Mouse (Mus musculus) frontal cortex, adult 2 months (tissue): Measurements from ENCODE around the gene Grik4. TPM values are rescaled to one million over a fixed set of nuclear protein-coding genes. Genes with fewer than 3 reads are reported as not detected.

Experiments
- DNase-seq, 2 experiments: peaks; one replicate each; pipeline ENCODE4 v3.0.0; 2022; ENCODE audit warnings: low spot score in 1 of 2; ENCODE audit errors: extremely low spot score in 1 of 2
- polyA plus RNA-seq: library from polyadenylated mRNA; depleted of rRNA; stranded (reverse); fragments of >200 nt; gene quantifications from 2 replicates; pipeline ENCODE4 v1.2.3, GENCODE M21; 2012; rRNA removed

Grik4 gene
- 10.4 and 11.6 TPM in 2 replicates for polyA plus RNA-seq

DNA sequence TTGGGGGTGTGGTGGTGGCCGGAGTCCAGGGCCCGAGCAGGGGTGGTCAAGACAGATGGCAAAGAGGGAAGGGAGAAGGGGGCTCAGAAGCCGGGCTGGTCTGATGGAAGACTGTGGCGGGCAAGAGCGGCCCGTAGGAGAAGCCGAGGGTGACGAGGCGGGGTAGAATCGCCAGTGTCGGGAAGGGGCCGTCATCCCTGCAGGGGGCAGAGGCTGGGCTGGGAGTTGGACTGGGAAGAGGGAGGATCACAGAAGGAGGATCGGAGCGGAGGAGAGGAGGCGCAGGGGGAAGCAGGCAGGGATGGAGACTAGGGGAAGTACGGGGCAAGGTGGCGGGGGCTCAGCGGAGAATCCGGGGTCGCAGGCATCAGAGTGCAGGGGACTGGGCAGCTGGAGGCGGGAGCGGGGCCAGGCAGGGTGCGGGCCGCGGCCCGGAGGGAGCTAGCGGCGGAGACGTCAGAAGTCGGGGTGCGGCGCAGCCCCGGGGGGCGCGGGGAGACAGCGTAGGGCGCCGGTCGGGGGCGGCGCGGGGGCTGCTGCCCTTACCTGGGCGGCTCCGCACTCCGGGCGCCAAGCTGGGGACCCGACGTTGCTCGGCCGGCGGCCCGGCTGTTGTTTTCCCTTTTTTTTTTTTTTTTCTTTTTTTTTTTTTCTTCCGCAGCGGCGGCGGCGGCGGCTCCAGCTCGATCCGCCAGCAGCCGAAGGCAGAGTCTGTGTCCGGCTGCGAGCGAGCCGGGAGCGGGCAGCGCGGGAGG, at the start of gene Grik4:
Grik4 (minus strand) TSS at position 713 of the 755 bp plus-strand sequence.
- peak in 1 of 2 experiments; percentile 33 for DNase-seq

DNA sequence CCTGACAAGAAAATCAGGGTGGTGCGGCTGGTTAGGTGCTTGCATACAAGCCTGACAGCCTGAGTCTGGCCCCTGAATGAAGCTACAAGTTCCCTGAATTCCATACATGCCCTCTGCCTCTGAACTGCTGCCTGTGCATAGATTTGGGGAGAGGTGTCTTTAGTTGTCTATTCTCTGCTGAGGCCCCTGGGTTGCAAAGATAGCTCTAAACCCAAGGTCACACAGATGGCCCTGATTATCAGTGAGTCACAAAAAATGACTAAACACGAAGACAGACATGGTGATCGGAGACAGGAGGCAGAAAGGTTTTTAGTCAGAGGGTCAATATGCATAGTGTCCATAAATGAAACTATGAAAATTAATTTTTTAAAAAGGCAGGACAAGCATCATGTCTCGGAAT, 49.4 kb upstream of the Grik4 start:
- no peak for DNase-seq

DNA sequence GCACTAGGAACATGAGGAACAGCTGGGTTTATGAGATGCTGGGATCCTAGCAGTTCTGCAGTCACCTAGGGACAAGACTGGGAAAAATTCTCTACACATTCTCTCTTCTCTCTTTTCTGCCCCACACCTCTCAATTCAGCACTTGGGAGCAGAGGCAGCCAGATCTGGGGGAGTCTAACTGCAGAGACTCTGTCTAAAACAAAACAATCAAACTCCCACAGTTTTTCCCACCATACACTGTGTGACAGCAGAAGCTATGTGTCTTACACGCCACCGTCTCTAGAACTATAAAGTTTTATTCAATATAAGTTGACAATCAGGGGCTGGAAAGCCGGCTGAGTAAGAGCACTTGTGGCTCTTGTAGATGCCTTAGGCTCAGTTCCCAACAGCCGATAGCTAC, 43.7 kb upstream of the Grik4 start:
- peak; percentile 31 to 69 for DNase-seq

DNA sequence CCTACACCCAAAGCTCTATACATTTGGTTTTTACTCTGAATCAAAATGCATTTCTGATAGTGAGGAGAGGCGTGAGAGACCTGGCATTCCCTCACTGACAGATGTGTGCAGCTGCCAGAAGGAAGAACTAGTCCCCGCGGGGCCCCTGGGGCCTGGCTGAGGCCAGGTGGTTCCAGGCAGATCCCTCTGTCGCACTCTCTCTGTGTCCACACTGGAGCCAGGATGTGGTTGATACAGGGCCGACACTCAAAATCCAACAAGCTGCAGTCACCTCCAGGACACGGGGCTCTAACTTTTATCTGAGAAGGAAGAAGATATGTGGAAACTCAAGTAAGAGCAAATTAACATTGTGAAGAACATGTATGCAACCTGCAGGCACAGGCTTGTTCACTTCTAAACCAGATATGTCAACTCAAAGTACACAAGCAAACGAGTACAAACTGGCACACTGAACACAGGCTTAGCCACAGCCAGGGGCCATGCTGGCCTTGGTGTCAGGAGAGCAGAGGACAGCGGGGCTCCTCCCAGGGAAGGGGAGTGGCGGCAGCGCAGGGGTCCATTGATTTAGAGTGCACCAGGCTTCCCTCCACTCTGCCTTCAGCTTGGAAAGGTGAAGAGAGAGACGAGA, 24.7 kb upstream of the Grik4 start:
- no peak for DNase-seq

DNA sequence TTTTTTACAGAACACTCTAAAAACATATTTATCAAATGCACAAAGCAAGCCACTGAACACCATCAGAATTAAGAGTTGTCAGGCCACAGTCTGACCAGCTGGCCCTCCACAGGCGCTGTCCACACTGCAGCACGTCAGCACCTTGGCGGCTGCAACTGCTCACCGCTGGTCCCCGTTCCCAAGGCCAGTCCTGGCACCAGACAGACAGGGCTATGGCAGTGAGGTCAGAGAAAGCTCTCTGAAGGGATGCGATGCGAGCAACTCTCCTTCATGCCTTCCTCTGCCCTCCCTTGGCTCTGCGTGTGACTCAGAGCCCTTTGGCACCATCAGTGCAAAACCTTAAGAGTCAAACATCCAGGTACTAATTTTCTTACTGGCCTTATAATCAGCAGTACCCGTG, 23.4 kb upstream of the Grik4 start:
- DNase-seq: no peak

DNA sequence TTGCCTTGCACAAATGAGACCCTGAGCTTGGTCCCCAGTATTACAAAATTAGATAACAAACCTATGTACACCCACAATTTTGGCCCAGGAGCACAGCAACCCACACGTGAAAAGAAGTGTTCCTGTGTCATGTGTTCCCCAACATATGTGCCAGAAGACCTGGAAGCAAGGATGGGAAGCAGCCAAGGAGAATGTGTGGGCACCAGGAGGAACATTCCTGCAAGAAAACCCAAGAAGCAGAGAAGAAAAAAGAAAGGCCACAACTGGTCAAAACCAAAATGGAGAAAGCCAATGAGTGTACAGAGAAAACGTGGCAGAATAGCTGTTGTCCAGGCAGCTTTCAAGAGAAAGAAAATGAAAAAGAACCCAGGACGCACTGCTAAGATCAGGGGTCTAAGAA, 20.5 kb upstream of the Grik4 start:
- peak; percentile 45 to 59 for DNase-seq

DNA sequence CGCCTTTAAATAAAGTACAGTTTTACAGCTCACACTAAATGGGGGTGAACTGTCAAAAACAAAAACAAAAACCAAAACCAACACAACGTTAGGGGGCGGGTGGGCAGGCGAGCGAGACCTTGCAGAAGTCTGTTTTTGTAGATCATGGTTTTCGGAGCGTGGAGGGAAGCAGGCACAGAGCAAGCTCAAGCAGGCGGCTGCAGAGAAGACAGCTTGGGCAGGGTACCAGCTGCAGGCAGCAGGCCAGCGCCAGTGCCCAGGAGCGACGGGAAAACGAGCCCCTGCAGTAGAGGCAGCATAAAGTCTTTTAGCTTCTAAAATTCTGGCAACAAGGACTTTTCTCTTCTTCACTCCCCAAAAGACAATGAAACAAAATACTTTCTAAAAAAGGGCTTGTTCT, 20.1 kb upstream of the Grik4 start:
- peak in 1 of 2 experiments; percentile 79 for DNase-seq

DNA sequence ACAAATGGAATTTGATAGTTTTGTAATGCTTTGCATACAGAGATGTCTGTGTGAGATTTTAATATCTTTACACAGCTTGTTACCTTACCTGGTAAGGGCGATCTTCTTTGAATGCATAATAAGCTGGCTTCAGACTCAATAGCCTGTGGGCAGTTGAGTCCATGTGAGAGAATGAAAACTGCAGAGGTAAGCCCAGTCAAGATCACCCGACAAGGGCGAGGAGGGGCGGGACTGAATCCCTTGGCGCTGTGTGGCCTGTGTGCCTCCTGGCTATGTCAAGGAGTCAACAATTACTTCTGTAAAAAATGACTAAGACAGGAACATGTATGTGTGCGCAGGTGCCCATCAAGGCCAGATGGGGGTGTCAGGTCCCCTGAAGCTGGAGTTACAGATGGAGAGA, 18.2 kb upstream of the Grik4 start:
- DNase-seq: no peak

DNA sequence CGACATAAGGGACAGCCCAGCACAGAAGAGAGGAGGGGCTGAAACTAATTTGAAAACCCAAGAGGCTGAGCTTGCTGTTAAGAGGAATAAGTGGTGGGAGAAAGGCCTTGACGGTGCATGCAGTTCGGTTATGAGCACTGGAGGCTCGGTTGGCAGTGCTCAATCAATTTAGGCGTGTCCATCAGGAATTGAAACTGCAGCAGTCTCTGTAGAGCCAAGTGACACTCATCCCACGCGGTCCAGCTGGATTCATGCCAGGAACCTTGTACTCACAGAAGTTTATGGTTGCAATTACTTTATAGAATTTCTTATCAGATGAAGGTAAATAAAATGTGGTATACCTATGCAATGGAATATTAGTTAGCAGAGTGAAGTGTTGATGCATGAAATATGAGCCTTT, 14.1 kb upstream of the Grik4 start:
- no peak for DNase-seq

DNA sequence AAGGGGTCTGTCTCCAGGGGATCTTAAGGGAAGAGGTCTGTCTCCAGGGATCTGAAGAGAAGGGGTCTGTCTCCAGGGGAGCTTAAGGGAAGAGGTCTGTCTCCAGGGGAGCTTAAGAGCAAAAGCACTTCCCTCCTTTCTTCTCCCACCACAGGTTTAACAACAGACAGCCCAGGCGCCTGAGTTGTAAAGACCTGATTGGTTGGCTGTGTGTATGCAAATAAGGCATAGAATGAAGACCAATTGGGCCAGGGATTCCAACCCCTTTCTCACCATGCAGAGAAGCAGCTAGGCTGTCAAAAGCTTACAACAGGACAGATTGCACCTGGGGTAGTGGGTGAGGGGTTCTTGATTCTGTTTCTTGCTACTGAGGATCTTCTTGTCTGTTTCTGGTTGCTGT, 4.1 kb upstream of the Grik4 start:
- DNase-seq: no peak

DNA sequence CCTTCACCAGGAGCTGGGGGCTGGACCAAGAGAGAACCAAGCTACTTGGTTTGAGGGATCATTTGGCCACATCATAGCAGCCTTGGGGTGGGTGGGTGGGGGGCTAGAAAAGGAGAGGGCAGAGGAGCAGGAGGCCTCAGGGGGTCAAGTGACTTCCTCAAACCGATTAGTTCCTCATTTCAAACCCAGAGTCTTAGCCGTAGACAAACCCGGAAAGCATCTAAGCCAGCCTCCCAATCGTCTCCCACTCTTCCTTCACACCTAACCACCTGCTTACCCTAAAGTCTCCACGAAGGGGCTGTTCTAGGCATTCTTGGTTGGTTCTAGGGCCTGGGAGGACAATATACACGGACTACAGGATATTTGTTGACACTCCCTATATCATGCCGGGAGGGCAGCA, 881 bp upstream of the Grik4 start:
- DNase-seq: no peak

DNA sequence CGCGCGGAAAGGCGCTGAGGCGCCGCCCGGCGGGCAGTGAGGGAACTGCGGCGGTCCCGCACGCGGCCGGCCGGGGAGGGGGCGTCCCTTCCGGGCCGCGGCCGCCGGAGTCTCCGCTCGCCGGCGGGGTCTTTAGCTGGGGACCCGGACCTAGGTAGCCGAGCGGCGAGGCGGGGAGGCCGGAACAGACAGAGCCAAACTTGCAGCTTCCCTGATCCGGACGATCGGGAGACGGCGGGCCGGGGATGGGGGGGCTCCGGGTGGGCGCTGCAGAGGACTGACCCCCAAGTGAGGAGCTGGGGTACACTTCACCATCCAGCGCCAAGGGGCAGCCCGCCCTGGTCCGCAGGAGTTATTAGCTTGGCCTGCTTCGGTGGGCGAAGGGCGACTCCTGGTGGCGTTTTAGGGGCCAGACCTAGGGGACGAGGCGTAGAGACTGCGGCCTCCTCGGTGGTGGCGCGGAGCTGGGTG, 278 bp upstream of the Grik4 start:
- DNase-seq: peak; percentile 38 to 93

DNA sequence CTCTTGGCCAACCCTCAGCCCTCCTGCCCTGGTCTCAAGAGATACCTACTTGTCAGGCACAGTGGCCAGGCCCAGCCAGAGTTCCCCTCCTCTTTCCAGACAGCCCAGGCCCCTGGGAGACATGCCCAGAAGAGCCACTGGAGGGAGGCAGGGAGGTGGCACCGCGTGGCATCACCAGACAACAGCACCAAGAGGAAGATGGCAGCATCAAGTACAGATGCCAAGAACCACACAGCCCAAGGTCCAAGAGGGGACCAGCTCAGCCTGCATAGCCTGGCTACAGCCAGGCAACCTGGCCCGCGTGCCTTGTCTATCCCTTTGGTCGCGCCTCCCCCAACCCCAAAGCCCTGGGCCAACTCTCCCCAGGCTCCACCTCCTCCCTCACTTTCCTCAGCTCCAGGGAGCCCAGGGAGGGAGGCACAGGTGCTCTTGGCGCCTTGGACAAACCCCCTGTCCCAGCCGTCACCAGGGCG, 1.2 kb downstream of the Grik4 start:
- peak in 1 of 2 experiments; percentile 56 for DNase-seq

DNA sequence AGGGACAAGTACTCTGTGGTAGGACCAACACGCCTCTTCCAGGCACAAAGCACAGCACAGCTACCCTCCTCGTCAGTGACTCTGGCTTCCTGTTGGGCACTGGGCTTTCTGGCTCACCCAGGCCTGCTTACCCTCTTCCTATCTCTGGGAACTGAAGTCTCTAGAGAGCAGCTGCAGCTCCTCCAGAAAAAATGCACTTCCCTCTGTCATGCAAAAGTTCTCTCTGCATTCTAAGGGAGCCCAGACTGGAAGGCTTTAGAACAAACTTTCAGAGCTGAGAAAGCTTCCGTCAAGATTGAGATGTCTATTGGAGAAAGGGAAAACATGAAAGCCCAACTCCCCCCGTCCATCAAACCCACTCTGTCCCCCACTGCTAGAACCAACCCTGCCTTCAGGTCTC, 2.1 kb downstream of the Grik4 start:
- no peak for DNase-seq

DNA sequence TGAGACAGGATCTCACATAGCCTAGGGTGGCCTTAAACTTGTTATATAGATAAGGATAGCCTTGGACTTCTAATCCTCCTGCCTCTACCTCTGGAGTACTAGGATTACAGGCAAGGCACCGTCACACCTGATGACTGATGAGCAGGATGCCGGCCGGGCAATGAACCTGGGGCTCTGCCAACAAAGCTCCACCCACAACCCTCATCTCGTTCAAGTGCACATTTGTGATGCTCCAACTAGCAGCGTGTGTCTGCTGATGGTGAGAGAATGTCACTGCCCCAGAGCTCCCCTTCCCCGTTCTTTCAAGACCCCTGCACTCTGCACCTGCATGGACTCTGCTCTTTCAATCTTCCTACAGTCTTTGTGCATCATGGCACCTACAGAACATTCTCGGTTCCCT, 12.1 kb downstream of the Grik4 start:
- no peak for DNase-seq

DNA sequence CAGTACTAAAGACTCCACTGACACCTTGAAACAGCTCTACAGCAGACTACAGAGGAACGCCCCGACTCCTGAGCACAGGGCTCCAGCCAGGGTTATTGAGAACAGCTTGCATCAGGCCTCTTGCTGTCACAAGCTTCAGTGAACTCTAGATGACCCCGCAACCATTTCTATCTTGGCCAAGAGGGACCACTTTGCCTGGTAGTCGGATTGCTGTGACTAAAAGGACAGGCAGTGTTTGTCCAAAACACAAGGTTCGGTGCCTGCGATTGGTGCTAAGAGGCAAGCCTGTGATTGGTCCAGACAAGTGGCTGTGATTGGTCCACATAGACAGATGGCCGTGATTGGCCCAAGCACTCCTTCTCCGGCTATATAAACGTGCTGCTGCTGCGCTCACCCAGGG, 16.8 kb downstream of the Grik4 start:
- DNase-seq: no peak

DNA sequence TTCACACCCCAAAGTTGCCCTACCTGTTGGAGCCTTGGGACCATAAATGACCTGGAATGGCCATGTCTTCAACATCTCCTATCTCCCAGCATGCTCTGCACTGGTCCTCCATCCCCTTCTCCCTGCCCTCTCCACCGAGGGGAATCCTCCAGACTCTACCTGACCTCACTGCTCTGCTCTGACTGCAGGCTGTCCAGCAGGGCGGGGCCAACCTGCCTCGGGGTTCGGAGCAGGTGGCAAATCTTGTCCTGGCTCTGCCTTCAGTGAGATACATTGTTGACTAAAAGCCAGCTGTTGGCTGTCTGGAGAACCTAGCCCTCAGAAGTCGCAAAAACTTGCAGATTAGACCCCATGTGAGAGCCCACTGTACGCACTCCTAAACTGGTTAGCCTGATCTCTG, 17.7 kb downstream of the Grik4 start:
- DNase-seq: no peak

DNA sequence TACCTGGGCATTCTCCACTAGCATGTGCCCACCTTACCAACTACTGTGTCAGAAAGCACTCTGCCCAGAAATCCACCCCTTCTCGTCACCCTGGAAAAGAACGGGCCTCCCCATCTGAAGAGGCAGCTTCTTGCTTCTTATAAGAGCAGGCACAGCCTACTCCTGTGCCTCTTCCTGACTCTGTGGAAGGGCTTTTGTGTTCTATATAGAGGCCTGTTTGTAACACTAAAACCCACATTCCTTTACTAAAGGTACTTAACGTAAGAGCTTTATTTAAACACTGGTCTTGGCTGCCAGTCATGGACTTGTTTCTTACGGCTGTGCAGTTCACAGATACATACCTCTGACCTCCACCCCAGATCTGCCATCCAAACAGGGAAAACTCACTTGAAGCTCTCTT, 22.5 kb downstream of the Grik4 start:
- no peak for DNase-seq

DNA sequence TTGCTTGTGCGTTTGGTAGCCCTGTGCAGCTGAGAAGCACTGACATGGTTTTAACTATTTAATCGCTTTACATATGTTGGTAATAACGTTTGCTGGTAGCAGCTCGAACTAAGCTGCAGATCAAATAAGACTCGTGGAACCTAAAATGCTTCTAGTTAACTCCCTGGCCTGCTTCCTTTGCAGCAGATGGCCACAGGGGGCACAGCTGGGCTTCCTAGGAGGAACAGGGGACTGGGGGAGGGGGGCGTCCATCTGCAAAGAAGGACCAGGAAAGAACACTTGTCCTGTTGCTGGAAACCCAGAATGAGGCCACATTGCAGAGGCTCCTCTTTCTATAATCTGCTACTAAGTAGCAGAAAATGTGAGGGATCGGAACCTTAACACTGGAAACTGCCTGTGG, 24.1 kb downstream of the Grik4 start:
- no peak for DNase-seq

DNA sequence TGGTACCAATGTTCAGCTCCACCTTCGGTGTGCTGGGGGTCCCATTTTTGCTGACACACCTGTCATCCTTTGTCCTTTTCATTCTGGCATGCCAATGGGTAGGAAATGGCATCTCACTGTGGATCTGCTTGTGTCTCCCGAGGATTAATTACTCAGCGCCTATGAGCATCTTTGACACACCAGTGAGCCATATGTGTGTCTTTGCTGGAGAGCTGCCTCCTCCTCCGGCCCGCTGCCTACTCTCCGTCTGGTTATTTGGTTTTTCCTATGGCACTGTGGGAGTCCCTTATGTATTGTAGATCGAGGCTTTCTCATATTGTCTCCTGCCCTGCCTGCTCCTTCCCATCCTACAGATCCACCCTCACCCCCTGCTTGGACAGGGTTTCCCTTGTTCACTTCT, 26.4 kb downstream of the Grik4 start:
- peak; percentile 46 to 79 for DNase-seq

DNA sequence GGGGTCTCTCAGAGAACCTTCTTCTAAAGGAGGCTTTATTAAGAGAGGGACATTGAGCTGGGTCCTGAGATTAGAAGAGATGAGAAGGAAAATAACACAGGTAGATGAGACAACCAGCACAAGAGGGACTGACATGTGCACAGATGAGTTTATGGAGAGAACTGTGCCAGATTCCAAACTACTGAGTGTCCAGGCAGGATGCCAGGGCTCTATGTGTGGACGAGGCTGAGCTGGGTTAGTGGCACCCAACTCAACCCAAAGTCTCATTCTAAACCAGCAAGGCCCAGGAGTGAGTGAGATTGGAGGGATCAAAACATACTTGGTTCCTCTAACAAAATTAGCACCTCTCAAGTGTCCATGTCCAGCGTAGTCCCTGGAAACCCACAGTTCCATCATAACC, 31.1 kb downstream of the Grik4 start:
- DNase-seq: no peak

DNA sequence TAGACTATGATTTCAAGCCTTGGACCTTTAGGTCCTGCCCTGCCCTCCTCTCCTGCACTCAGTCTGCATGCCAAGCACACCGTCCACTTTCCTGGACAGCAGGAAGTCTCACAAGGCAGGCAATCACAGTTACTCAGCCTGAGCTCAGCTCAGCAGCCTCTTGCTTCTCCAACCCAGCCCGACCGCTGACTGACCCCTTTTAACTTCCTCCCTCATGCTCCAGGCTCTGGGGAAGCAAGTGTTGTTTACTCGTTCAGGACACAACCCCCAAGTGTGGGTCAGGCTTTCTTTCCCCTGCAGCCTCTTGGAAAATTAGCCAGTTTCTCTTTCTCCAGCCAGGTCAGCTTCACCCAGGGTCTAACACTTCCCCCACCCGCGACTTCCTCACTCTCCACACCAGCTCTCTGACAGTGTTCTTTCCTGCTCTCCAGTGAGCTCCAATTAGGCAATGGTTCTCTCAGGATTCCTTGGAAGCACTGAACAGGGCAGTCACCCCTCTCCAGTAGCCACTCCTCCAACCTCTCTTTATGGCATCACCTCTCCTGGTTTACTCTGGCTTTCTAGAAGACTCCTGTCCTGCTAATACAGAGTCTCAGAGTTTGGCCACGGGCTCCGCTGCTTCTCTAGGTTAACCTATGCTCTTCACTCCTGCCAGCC, 35.5 kb downstream of the Grik4 start:
- DNase-seq: no peak
